Mouse (Mus musculus) testis, adult 2 months (tissue): ENCODE results near the gene Rpl5.

Experiments used
- CTCF ChIP-seq: fragments of 200-500 bp; IDR thresholded peaks from 2 replicates; pipeline ENCODE4 v1.5.1; 2012; ENCODE audit warnings: low read depth, mild to moderate bottlenecking, inconsistent platforms, low read length, moderate library complexity; ENCODE audit not compliant: control insufficient read depth, insufficient read depth, insufficient replicate concordance
- POLR2A ChIP-seq: fragments of 200-500 bp; IDR thresholded peaks from 2 replicates; pipeline ENCODE4 v1.6.1; 2012; ENCODE audit warnings: low read depth, mild to moderate bottlenecking, inconsistent platforms, low read length, moderate library complexity; ENCODE audit not compliant: control insufficient read depth

GRCm38 (mm10) chr5:107933202-107933974, 33.1 kb downstream of the Rpl5 start:
- TF ChIP-seq CTCF (no peak), POLR2A (no peak)
